Mouse (Mus musculus) ES-E14 (cell line): Measurements from ENCODE around the gene Sec13. TPM values are rescaled to one million over a fixed set of nuclear protein-coding genes. Genes with fewer than 3 reads are reported as not detected.

Experiments used
- DNase-seq: peaks from one replicate; pipeline ENCODE4 v3.0.0-alpha.2; 2013; ENCODE audit warnings: low read depth, low spot score
- H3K27ac ChIP-seq: 2 replicates; pipeline ENCODE4 v1.5.1; 2012; ENCODE audit warnings: low read depth, mild to moderate bottlenecking, low read length, moderate library complexity, mixed read lengths; ENCODE audit not compliant: poor library complexity, insufficient read depth, severe bottlenecking
- H3K36me3 ChIP-seq: 2 replicates; pipeline ENCODE4 v1.6.1; 2012; ENCODE audit warnings: mild to moderate bottlenecking, low read length, moderate library complexity, mixed read lengths; ENCODE audit not compliant: control insufficient read depth, poor library complexity, insufficient read depth, severe bottlenecking
- H3K4me1 ChIP-seq, 2 experiments: fragments of 150-350 bp in 1 of 2; sonication (generic) in 1 of 2; 2 replicates each; pipeline ENCODE4 v1.6.1; 2012; ENCODE audit warnings: low read length in 2 of 2, mild to moderate bottlenecking in 1 of 2, mixed read lengths in 1 of 2; ENCODE audit not compliant: control insufficient read depth in 2 of 2, insufficient read depth in 2 of 2, poor library complexity in 1 of 2
- H3K4me3 ChIP-seq, 2 experiments: fragments of 150-350 bp in 1 of 2; sonication (generic) in 1 of 2; 2 replicates each; pipeline ENCODE4 v1.5.1; 2012; ENCODE audit warnings: low read length in 2 of 2, low read depth in 1 of 2, mild to moderate bottlenecking in 1 of 2, mixed read lengths in 1 of 2; ENCODE audit not compliant: insufficient read depth in 1 of 2, poor library complexity in 1 of 2, severe bottlenecking in 1 of 2
- H3K9ac ChIP-seq: 2 replicates; pipeline ENCODE4 v1.6.1; 2012; ENCODE audit warnings: low read depth, mild to moderate bottlenecking, low read length, mixed read lengths; ENCODE audit not compliant: poor library complexity, insufficient read depth, severe bottlenecking
- H3K9me3 ChIP-seq: fragments of 150-350 bp; sonication (generic); 2 replicates; pipeline ENCODE4 v1.6.1; 2012; ENCODE audit warnings: low read depth, mild to moderate bottlenecking, low read length; ENCODE audit not compliant: control insufficient read depth, insufficient read depth
- CHD2 ChIP-seq: IDR thresholded peaks from 2 replicates; pipeline ENCODE4 v1.6.1; 2014; ENCODE audit warnings: mild to moderate bottlenecking, low read depth, low read length, inconsistent platforms
- HCFC1 ChIP-seq: IDR thresholded peaks from 2 replicates; pipeline ENCODE4 v1.6.1; 2012; ENCODE audit warnings: low read length, inconsistent platforms, borderline replicate concordance; ENCODE audit not compliant: insufficient read depth
- MAFK ChIP-seq: IDR thresholded peaks from 2 replicates; pipeline ENCODE4 v1.6.1; 2014; ENCODE audit warnings: mild to moderate bottlenecking, low read depth, low read length, inconsistent platforms; ENCODE audit not compliant: insufficient read depth
- ZC3H11A ChIP-seq: IDR thresholded peaks from 2 replicates; pipeline ENCODE4 v1.6.1; 2012; ENCODE audit warnings: low read depth, mild to moderate bottlenecking, inconsistent platforms, low read length, borderline replicate concordance
- ZNF384 ChIP-seq: IDR thresholded peaks from 2 replicates; pipeline ENCODE4 v1.6.1; 2012; ENCODE audit warnings: low read depth, low read length, inconsistent platforms
- in situ Hi-C, 2 experiments: fragments of 600-800 bp; cut with MboI; formaldehyde crosslinking; loops; one replicate each; pipeline ENCODE4 v1.15.1; 2025; ENCODE audit warnings: low sequenced_read_pairs in 2 of 2, inconsistent platforms in 1 of 2; ENCODE audit not compliant: unreplicated experiment in 2 of 2
- total RNA-seq: library from RNA; depleted of rRNA; stranded (reverse); fragments of 300-350 nt; gene quantifications from 2 replicates; pipeline ENCODE4 v1.2.3, GENCODE M21; 2012

Gene Sec13
- total RNA-seq, 1 experiment = 187 TPM

DNA sequence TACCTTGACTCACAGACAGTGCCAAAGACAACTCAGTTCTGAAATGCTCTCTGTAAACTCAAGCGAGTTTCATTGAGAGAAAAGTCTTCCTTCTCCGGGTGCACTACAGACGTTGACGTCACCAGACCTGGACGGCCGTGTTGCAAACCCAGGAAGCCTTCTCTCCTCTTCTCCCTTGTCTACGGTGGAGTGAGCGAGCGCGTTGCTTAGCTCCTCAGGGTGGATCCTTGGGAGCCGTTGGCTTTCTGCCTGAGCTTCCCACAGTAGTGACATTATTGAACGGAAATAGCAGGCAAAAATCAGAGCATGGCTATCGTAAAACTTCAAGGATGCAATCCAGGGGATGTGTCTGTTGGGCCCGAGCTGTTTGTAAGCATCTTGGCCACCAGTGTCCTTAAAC lies 6.7 kb upstream of the Sec13 start:
- Histone ChIP-seq H3K4me3 (no peak overlapping the region), H3K27ac (no peak overlapping the region), H3K9ac (no peak overlapping the region), H3K9me3 (no peaks in the 10 kb centered on the region), H3K36me3 (no peaks in the 10 kb centered on the region), H3K4me1 (peaks cover 0 to 9% of the 10 kb centered on the region in 2 experiments; a peak in 2 of 4 replicates)
- TF ChIP-seq ZNF384 (no peak), ZC3H11A (no peak), CHD2 (no peak), HCFC1 (no peak), MAFK (no peak)
- in situ Hi-C loops = no loop called here
- no peak for DNase-seq

DNA sequence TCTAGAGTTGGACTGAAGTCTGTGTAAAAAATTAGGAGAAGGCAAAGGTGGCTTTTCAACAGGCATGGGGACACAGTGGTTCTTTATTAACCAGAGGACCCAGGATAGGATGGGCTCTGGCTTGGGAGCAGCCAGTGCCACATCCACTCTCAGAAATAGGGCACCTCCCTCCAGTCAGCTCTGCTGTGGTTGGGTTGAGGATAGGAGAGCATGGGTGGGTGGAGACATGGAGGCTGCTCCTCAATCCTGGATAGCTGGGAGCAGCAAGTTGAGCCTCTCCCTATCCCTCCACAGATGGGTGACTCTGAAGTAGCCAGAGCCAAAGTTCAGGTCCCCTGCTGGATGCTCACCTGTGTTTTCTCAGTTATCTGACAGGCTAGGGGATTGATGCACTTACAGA lies 4.6 kb upstream of the Sec13 start:
- in situ Hi-C loops = no loop called here
- DNase-seq = no peak
- no peaks in the 10 kb centered on the region for H3K36me3 ChIP-seq
- H3K4me1 ChIP-seq = peaks cover 0 to 9% of the 10 kb centered on the region in 2 experiments; a peak in 2 of 4 replicates
- no peak overlapping the region for H3K4me3 ChIP-seq
- TF ChIP-seq HCFC1 = no peak
- TF ChIP-seq ZC3H11A = no peak
- no peak for TF ChIP-seq CHD2
- no peak for TF ChIP-seq MAFK
- TF ChIP-seq ZNF384 = no peak
- no peak overlapping the region for H3K9ac ChIP-seq
- no peak overlapping the region for H3K27ac ChIP-seq
- no peaks in the 10 kb centered on the region for H3K9me3 ChIP-seq

DNA sequence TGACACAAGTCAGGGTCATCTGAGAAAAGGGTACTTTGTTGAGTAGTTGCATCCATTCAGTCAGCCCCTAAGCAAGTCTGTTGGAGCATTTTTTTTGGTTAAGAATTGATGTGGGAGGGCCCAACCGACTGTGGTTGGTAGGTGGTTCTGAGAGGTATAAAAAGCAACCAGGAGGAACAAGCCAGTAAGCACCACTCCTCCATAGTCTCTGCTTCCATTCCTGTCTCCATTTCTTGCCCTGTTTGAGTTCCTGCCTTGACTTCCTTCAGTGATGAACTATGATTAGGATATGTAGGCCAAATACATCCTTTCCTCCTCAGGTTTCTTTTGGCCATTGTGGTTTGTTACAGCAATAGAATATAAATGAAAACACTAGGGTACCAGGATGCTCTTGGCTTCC lies 2.6 kb upstream of the Sec13 start:
- TF ChIP-seq CHD2 (no peak), ZC3H11A (no peak), HCFC1 (no peak), MAFK (no peak), ZNF384 (no peak)
- Histone ChIP-seq H3K27ac (no peak overlapping the region), H3K9me3 (no peaks in the 10 kb centered on the region), H3K36me3 (no peaks in the 10 kb centered on the region), H3K4me3 (no peak overlapping the region), H3K4me1 (peaks cover 0 to 3% of the 10 kb centered on the region in 2 experiments; a peak in 1 of 4 replicates), H3K9ac (no peak overlapping the region)
- DNase-seq = no peak
- in situ Hi-C loops = no loop called here

DNA sequence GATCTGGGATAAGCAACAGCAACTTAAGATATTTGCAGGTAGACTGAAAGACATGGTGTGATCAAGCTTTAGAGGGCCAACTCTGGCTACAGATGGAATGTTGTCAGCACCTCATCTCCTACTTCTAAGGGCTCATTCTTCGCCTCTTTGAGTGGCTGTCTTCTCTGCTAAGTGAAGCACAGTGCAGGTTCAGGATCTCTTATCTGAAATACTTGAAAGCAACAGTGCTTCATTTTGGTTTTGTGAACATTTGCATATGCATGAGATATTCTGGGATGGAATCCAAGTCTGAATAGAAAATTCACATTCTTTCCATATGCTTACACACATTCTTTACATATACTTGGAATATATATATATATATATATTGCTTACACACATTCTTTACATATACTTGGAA lies 1.8 kb upstream of the Sec13 start:
- Histone ChIP-seq H3K27ac (no peak overlapping the region), H3K4me1 (peaks cover 0 to 3% of the 10 kb centered on the region in 2 experiments; a peak in 1 of 4 replicates), H3K36me3 (no peaks in the 10 kb centered on the region; the same call in 1 of the 2 replicates), H3K4me3 (no peak overlapping the region), H3K9ac (no peak overlapping the region), H3K9me3 (no peaks in the 10 kb centered on the region)
- in situ Hi-C loops = no loop called here
- TF ChIP-seq ZC3H11A (no peak), CHD2 (no peak), HCFC1 (no peak), ZNF384 (no peak), MAFK (no peak)
- no peak for DNase-seq

DNA sequence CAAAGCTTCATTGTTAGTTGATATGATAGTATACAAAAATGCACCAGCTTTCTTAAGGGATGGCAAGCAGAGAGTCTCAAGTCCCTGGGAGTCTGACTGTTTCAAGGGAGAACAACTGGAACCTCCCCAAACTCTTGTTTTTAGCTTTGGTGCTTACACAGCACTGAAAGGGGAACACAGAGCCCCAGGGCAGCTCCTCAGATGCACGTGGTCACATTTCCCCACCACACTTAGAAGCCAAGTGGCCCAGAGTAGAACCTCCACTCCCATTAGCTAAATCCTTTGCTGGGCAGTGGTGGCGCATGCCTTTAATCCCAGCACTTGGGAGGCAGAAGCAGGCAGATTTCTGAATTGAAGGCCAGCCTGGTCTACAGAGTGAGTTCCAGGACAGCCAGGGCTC lies 882 bp upstream of the Sec13 start:
- TF ChIP-seq CHD2 (no peak), ZC3H11A (no peak), HCFC1 (no peak), ZNF384 (no peak), MAFK (no peak)
- no peak overlapping the region for H3K4me3 ChIP-seq
- no peak for DNase-seq
- H3K9ac ChIP-seq = no peak overlapping the region
- H3K36me3 ChIP-seq = peaks cover 2% of the 10 kb centered on the region
- in situ Hi-C loops = no loop called here
- H3K9me3 ChIP-seq = no peaks in the 10 kb centered on the region
- H3K4me1 ChIP-seq = peaks cover 0 to 3% of the 10 kb centered on the region in 2 experiments; a peak in 1 of 4 replicates
- no peak overlapping the region for H3K27ac ChIP-seq
